Mouse (Mus musculus) brain, embryonic 14.5 days (tissue): ENCODE data around the gene Stk4.

ENCODE experiments used
- CTCF ChIP-seq: fragments of 200-500 bp; IDR thresholded peaks from 2 replicates; pipeline ENCODE4 v1.5.1; 2012; ENCODE audit warnings: inconsistent platforms, mild to moderate bottlenecking, moderate library complexity, borderline replicate concordance; ENCODE audit not compliant: insufficient read depth, insufficient read length; ENCODE audit errors: extremely low read depth
- POLR2A ChIP-seq: fragments of 200-500 bp; IDR thresholded peaks from 2 replicates; pipeline ENCODE4 v1.6.1; 2012; ENCODE audit warnings: mild to moderate bottlenecking, inconsistent platforms, borderline replicate concordance; ENCODE audit not compliant: poor library complexity, insufficient read depth, insufficient read length, severe bottlenecking; ENCODE audit errors: extremely low read depth

DNA sequence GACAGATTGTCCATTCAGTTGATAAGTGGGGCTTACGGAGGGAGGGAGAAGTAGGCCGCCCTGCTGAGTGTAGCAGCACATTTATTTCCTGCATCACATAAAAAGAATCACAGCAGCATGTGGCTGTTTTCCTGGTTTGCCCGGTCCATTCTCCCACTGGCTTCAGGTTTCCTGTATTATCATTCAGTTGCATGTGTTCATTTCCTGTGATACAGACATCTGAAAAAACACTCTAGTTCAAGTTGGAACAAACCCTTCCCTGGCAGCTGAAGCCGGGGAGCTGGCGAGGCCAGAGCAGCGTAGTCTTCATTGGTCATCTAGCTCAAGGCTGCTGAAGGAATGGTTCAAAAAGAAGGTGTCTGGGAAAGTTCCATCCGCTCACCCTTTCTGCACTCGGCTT is 41.4 kb downstream of the Stk4 start:
- TF ChIP-seq POLR2A = no peak
- no peak for TF ChIP-seq CTCF
